Mouse (Mus musculus) heart, embryonic 16.5 days (tissue): ENCODE results near the gene Slc5a12. TPM values are rescaled to one million over a fixed set of nuclear protein-coding genes. Genes with fewer than 3 reads are reported as not detected.

Source experiments
- ATAC-seq: fragments of 200-750 bp; cut with Nextera tagmentation; replicated peaks from 2 replicates; pipeline ENCODE4 v1.8.0; 2017; ENCODE audit warnings: moderate number of reproducible peaks; ENCODE audit not compliant: insufficient read depth, low FRiP score; ENCODE audit errors: extremely low read depth
- H3K27ac ChIP-seq: fragments of 300-500 bp; sonication (generic); 2 replicates; pipeline ENCODE4 v1.5.1; 2014; ENCODE audit warnings: mild to moderate bottlenecking, low read length, control low read depth, moderate library complexity
- H3K27me3 ChIP-seq: fragments of 300-500 bp; sonication (generic); 2 replicates; pipeline ENCODE4 v1.6.1; 2014; ENCODE audit warnings: low read length, mixed read lengths; ENCODE audit not compliant: control insufficient read depth, insufficient read depth
- H3K36me3 ChIP-seq: fragments of 300-500 bp; sonication (generic); 2 replicates; pipeline ENCODE4 v1.6.1; 2014; ENCODE audit not compliant: control insufficient read depth, insufficient read depth
- H3K4me1 ChIP-seq: fragments of 300-500 bp; sonication (generic); 2 replicates; pipeline ENCODE4 v1.6.1; 2014; ENCODE audit warnings: low read length, mixed read lengths; ENCODE audit not compliant: control insufficient read depth, insufficient read depth
- H3K4me2 ChIP-seq: fragments of 300-500 bp; sonication (generic); 2 replicates; pipeline ENCODE4 v1.6.1; 2014; ENCODE audit warnings: low read depth, mild to moderate bottlenecking, control low read depth, low read length
- H3K4me3 ChIP-seq: fragments of 300-500 bp; sonication (generic); 2 replicates; pipeline ENCODE4 v1.5.1; 2014; ENCODE audit warnings: mild to moderate bottlenecking, control low read depth, low read length
- H3K9ac ChIP-seq: fragments of 300-500 bp; sonication (generic); 2 replicates; pipeline ENCODE4 v1.6.1; 2014; ENCODE audit warnings: low read length, control low read depth
- H3K9me3 ChIP-seq: fragments of 300-500 bp; sonication (generic); replicated peaks from 2 replicates; pipeline ENCODE4 v1.6.1; 2016; ENCODE audit warnings: low read length; ENCODE audit not compliant: control insufficient read depth
- WGBS: fragments of 180-500 bp; shearing (Covaris S2); extraction: QIAGEN DNeasy Blood & Tissue Kit; methylation state at CpG from one replicate; pipeline ENCODE4 v1.1.7; 2014; 5-methylcytosine and 5-hydroxymethylcytosine counted together
- polyA plus RNA-seq: library from polyadenylated mRNA; unstranded; fragments of >200 nt; fragmentation: Nextera tagmentation; extraction: Ambion mirVana; gene quantifications from 2 replicates; pipeline ENCODE4 v1.2.1, GENCODE M21; 2015

Slc5a12 gene
- polyA plus RNA-seq, 1 experiment from 2014 or later: not detected

- no peak overlapping the region for H3K4me3 ChIP-seq
- H3K4me2 ChIP-seq: no peak overlapping the region
- no peaks in the 10 kb centered on the region for H3K36me3 ChIP-seq
- H3K27ac ChIP-seq: no peak overlapping the region
- no peak overlapping the region for H3K9ac ChIP-seq
- H3K4me1 ChIP-seq: peaks cover 4% of the 10 kb centered on the region
- H3K27me3 ChIP-seq: no peaks in the 10 kb centered on the region
- ATAC-seq: no peak
- H3K9me3 ChIP-seq: no peaks in the 10 kb centered on the region
- WGBS: 39% methylated on average over 4 of the region's 4 CpGs
Observed at GRCm38 (mm10) chr2:110663329-110663728, 66.2 kb downstream of the Slc5a12 start.

GRCm38 (mm10) chr2:110671071-110671624 is 74.0 kb downstream of the Slc5a12 start:
- H3K4me3 ChIP-seq: no peak overlapping the region
- ATAC-seq: no peak
- WGBS: 63% methylated on average over 2 of the region's 2 CpGs
- H3K9ac ChIP-seq: no peak overlapping the region
- H3K36me3 ChIP-seq: no peaks in the 10 kb centered on the region
- H3K27ac ChIP-seq: no peak overlapping the region
- H3K9me3 ChIP-seq: no peaks in the 10 kb centered on the region
- no peak overlapping the region for H3K4me2 ChIP-seq
- peaks cover 9% of the 10 kb centered on the region for H3K4me1 ChIP-seq
- H3K27me3 ChIP-seq: no peaks in the 10 kb centered on the region

Other genes starting within 250 kb of the Slc5a12 start
- 14.7 and 15.9 TPM in 2 replicates for gene Fibin, start 234.1 kb upstream of the Slc5a12 start, polyA plus RNA-seq
- 0.17 TPM in 1 of 2 replicates, not detected in the other for gene Muc15, start 124.0 kb downstream of the Slc5a12 start, polyA plus RNA-seq